Mouse (Mus musculus): ENCODE results near the gene Zfp385b.

DNA sequence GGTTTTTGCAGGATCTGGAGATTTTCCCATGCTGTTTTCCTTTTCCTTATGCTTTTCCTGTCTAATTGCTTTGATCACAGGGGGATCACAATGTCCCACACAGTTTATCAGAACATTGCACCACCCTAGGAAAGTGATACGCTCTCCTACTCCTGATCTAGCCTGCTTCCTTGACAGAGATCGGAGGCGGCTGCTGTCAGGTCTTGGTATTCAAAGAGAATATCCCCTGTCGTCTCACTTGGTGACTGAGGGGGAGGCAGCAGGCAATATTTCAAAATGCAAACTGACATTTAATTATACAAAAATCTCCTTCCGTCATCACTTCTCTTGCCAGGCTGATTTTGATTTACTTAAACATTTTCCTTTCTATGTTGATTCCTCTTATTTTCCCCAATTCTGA is 73.0 kb downstream of the Zfp385b start:
- TF ChIP-seq EP300 (IDR thresholded peaks at IDR 0.05; ENCODE audit: low read length) = no peak
- no peak for TF ChIP-seq POLR2AphosphoS2 (IDR thresholded peaks at IDR 0.05; ENCODE audit: low read depth, low read length)
- no peak for TF ChIP-seq CTCF (conservative IDR thresholded peaks at IDR 0.05 in 1 of 2, IDR thresholded peaks at IDR 0.05 in 1 of 2; ENCODE audit: low read depth in 2 of 2, low read length in 2 of 2)
- no peak for TF ChIP-seq CHD1 (IDR thresholded peaks at IDR 0.05; ENCODE audit: low read depth, low read length)
- no peak for TF ChIP-seq MXI1 (IDR thresholded peaks at IDR 0.05; ENCODE audit: low read depth, low read length)
- TF ChIP-seq SIN3A (IDR thresholded peaks at IDR 0.05; ENCODE audit: low read length) = no peak
- no peak for TF ChIP-seq ZMIZ1 (IDR thresholded peaks at IDR 0.05; ENCODE audit: low read depth, low read length)
- no peak for TF ChIP-seq TCF12 (IDR thresholded peaks at IDR 0.05; ENCODE audit: low read depth, low read length)
- TF ChIP-seq POLR2A (IDR thresholded peaks at IDR 0.05; ENCODE audit: low read depth, low read length) = no peak
- no peak for TF ChIP-seq USF1 (IDR thresholded peaks at IDR 0.05; ENCODE audit: low read depth, low read length)

Data from CH12.LX (cell line).